ENCODE assay signal across 20 mouse cellular contexts in genomic region chr16:85061725-85062124, GRCm38 (mm10).
DNase-seq lines count a peak whose midpoint lies in the region; ATAC-seq and TF ChIP-seq lines count a peak whose summit lies in the region.
"Had no signal": no experiment of that assay in that cellular context is flagged by ENCODE, and none has a peak within 500 bp of the region (broad histone marks: within the 10 kb centered on the region; RNA-seq: fewer than 3 reads in every experiment).

No protein-coding gene starts in this region.

- no peak overlapping the region for H3K4me2 ChIP-seq in kidney, embryonic 14.5 days (replicated peaks; ENCODE audit: low read depth, low read length)
- H3K4me2 ChIP-seq: embryonic facial prominence, embryonic 15.5 days; hindbrain, embryonic 13.5 days; midbrain, embryonic 11.5 days had no signal

- POLR2A ChIA-PET in Patski (lab: Charles Lee) = no interaction called here

- no peak overlapping the region for H3K9ac ChIP-seq in kidney, embryonic 14.5 days (ENCODE audit: low read depth, low read length)
- H3K9ac ChIP-seq: embryonic facial prominence, embryonic 15.5 days; forebrain, postnatal 0 days; hindbrain, embryonic 13.5 days had no signal

- CTCF ChIA-PET in Patski (lab: Charles Lee) = no interaction called here

- peaks cover 4% of the 10 kb centered on the region; the same call in 1 of the 2 replicates for H3K4me1 ChIP-seq in kidney, adult 2 months (ENCODE audit: control insufficient read depth, insufficient read depth, low read length)
- H3K4me1 ChIP-seq in kidney, embryonic 14.5 days (ENCODE audit: control insufficient read depth, insufficient read depth, low read length) = peaks cover 3% of the 10 kb centered on the region
- H3K4me1 ChIP-seq: forebrain, embryonic 10.5 days had no signal

- DNase-seq in kidney, adult 2 months = peak; percentile 66
- DNase-seq in 3T3-L1 (ENCODE audit: low read depth, low spot score) (peak; percentile 52), Patski (ENCODE audit: low read depth, low spot score) (peak; percentile 60)
- DNase-seq in brain, adult 2 months (ENCODE audit: low read depth, low spot score) = peak; percentile 71
- no peak for DNase-seq in gastrocnemius, adult 8-10 months (ENCODE audit: low spot score in 2 of 2)
- DNase-seq in right cerebral cortex, adult 2 months (ENCODE audit: low spot score in 2 of 2) = no peak
- DNase-seq: cerebellum, adult 8-10 months; forebrain, postnatal 0 days; layer of hippocampus, adult 9-11 months; liver; lung, postnatal 10 days; spleen, adult 18-20 months; thymus, postnatal 14 days had no signal

- ATAC-seq in kidney, embryonic 14.5 days (ENCODE audit: low FRiP score, low TSS enrichment) = no peak
- peak; percentile 97 for ATAC-seq in Patski
- no peak for ATAC-seq in activated CD4-positive, CD25-positive, alpha-beta regulatory T cell, adult 4 months
- ATAC-seq: forebrain, postnatal 0 days had no signal

- peaks cover 2% of the 10 kb centered on the region for H3K36me3 ChIP-seq in kidney, adult 2 months (ENCODE audit: control insufficient read depth, insufficient read depth, low read length)
- peaks cover 5% of the 10 kb centered on the region; the same call in 1 of the 2 replicates for H3K36me3 ChIP-seq in kidney, embryonic 14.5 days (ENCODE audit: control insufficient read depth, insufficient read depth, low read length)

- TF ChIP-seq CTCF in kidney, adult 2 months (conservative IDR thresholded peaks at IDR 0.05; ENCODE audit: insufficient read depth, insufficient read length, low read depth, low read length) = no peak
- TF ChIP-seq CTCF in Patski (IDR thresholded peaks at IDR 0.05) = no peak

- H3K4me3 ChIP-seq in kidney, adult 2 months (ENCODE audit: insufficient read depth, low read depth, low read length) = no peak overlapping the region
- H3K4me3 ChIP-seq in kidney, embryonic 14.5 days (ENCODE audit: low read length) = no peak overlapping the region
- H3K4me3 ChIP-seq: embryonic facial prominence, embryonic 15.5 days; forebrain, embryonic 10.5 days; hindbrain, embryonic 13.5 days; limb, embryonic 10.5 days had no signal

- no peak overlapping the region for H3K27ac ChIP-seq in kidney, adult 2 months (ENCODE audit: insufficient read depth, low read depth, low read length)
- no peak overlapping the region for H3K27ac ChIP-seq in kidney, embryonic 14.5 days (ENCODE audit: low read depth, low read length)
- H3K27ac ChIP-seq: embryonic facial prominence, embryonic 15.5 days; forebrain, embryonic 10.5 days; hindbrain, embryonic 13.5 days; limb, embryonic 10.5 days had no signal

- 57% methylated on average over 4 of the region's 4 CpGs for WGBS in kidney, adult 2 months
- 90% methylated on average over 4 of the region's 4 CpGs for WGBS in kidney, embryonic 14.5 days

- TF ChIP-seq POLR2A in kidney, adult 2 months (IDR thresholded peaks at IDR 0.05; ENCODE audit: low read depth, low read length) = no peak

- H3K9me3 ChIP-seq in kidney, embryonic 14.5 days (ENCODE audit: control insufficient read depth, low read length) = no peaks in the 10 kb centered on the region
- H3K9me3 ChIP-seq: embryonic facial prominence, embryonic 15.5 days; hindbrain, embryonic 13.5 days; limb, embryonic 10.5 days had no signal

- no peaks in the 10 kb centered on the region for H3K27me3 ChIP-seq in kidney, adult 2 months (replicated peaks; ENCODE audit: control insufficient read depth, insufficient read depth, low read length)
- H3K27me3 ChIP-seq in kidney, embryonic 14.5 days (ENCODE audit: control insufficient read depth, insufficient read depth, low read length) = no peaks in the 10 kb centered on the region
- H3K27me3 ChIP-seq in Patski = no peaks in the 10 kb centered on the region
- H3K27me3 ChIP-seq: embryonic facial prominence, embryonic 15.5 days; hindbrain, embryonic 13.5 days had no signal

- in situ Hi-C loops in Patski (cut with MboI; ENCODE audit: low pct_unique_long_range_greater_than_20kb) = loop anchor here (10.0 kb wide), 1 partner anchor 103 kb away; no protein-coding TSS in a partner anchor

Comparison
In these comparisons a context has a peak if more than half of its experiments do, and no peak if none do; other contexts are left out.
1. DNase-seq: peak in kidney, adult 2 months (single experiment), 3T3-L1 (single experiment), Patski (single experiment) and brain, adult 2 months (single experiment); none in gastrocnemius, adult 8-10 months (0 of 2) and right cerebral cortex, adult 2 months (0 of 2).